Mouse (Mus musculus): ENCODE data around the gene Cnpy3. TPM values are rescaled to one million over a fixed set of nuclear protein-coding genes. Genes with fewer than 3 reads are reported as not detected.

Gene Cnpy3
- polyA plus RNA-seq, 1 experiment from 2014 or later, result 68.2 TPM

GRCm38 (mm10) chr17:46690665-46691064 lies 61.3 kb downstream of the Cnpy3 start:
- Histone ChIP-seq H3K27me3 (replicated peaks) (no peaks in the 10 kb centered on the region), H3K4me1 (no peaks in the 10 kb centered on the region), H3K9ac (no peak overlapping the region), H3K9me3 (no peaks in the 10 kb centered on the region), H3K4me3 (no peak overlapping the region), H3K36me3 (replicated peaks) (peaks cover 12% of the 10 kb centered on the region; the same call in 1 of the 2 replicates), H3K27ac (no peak overlapping the region), H3K4me2 (no peak overlapping the region)
- WGBS, result 96% methylated on average over 12 of the region's 12 CpGs
- no peak for ATAC-seq (replicated peaks)

GRCm38 (mm10) chr17:46685913-46686312 lies 66.1 kb downstream of the Cnpy3 start:
- Histone ChIP-seq H3K4me2 (no peak overlapping the region), H3K27me3 (replicated peaks) (no peaks in the 10 kb centered on the region), H3K9ac (no peak overlapping the region), H3K36me3 (replicated peaks) (peaks cover 37% of the 10 kb centered on the region), H3K4me3 (no peak overlapping the region), H3K9me3 (no peaks in the 10 kb centered on the region), H3K27ac (no peak overlapping the region), H3K4me1 (peaks cover 9% of the 10 kb centered on the region)
- no peak for ATAC-seq (replicated peaks)
- 92% methylated on average over 6 of the region's 6 CpGs for WGBS

Other genes with a start within 250 kb of the Cnpy3 start
- 25.0 and 26.7 TPM in 2 replicates for gene Cul9, start 205.8 kb downstream of the Cnpy3 start, polyA plus RNA-seq (2015; fragmentation: Nextera tagmentation; extraction: Ambion mirVana)
- gene Srf, start 196.0 kb downstream of the Cnpy3 start, polyA plus RNA-seq (2015; fragmentation: Nextera tagmentation; extraction: Ambion mirVana), result 3.7 and 5.7 TPM in 2 replicates
- 33.6 and 34.8 TPM in 2 replicates for gene Ptk7, start 122.7 kb downstream of the Cnpy3 start, polyA plus RNA-seq (2015; fragmentation: Nextera tagmentation; extraction: Ambion mirVana)
- gene Klc4, start 106.2 kb downstream of the Cnpy3 start, polyA plus RNA-seq (2015; fragmentation: Nextera tagmentation; extraction: Ambion mirVana), result 42.5 and 44.5 TPM in 2 replicates
- 60.6 and 74.5 TPM in 2 replicates for gene Mrpl2, start 106.0 kb downstream of the Cnpy3 start, polyA plus RNA-seq (2015; fragmentation: Nextera tagmentation; extraction: Ambion mirVana)
- 44.7 and 46.3 TPM in 2 replicates for gene Cul7, start 101.9 kb downstream of the Cnpy3 start, polyA plus RNA-seq (2015; fragmentation: Nextera tagmentation; extraction: Ambion mirVana)
- 49.9 and 50.8 TPM in 2 replicates for gene Rrp36, start 77.9 kb downstream of the Cnpy3 start, polyA plus RNA-seq (2015; fragmentation: Nextera tagmentation; extraction: Ambion mirVana)
- 277 and 304 TPM in 2 replicates for gene Mea1, start 73.4 kb downstream of the Cnpy3 start, polyA plus RNA-seq (2015; fragmentation: Nextera tagmentation; extraction: Ambion mirVana)
- 172 and 180 TPM in 2 replicates for gene Klhdc3, start 71.3 kb downstream of the Cnpy3 start, polyA plus RNA-seq (2015; fragmentation: Nextera tagmentation; extraction: Ambion mirVana)
- 103 and 112 TPM in 2 replicates for gene Ppp2r5d, start 47.1 kb downstream of the Cnpy3 start, polyA plus RNA-seq (2015; fragmentation: Nextera tagmentation; extraction: Ambion mirVana)
- 28.2 and 31.9 TPM in 2 replicates for gene Pex6, start 40.8 kb downstream of the Cnpy3 start, polyA plus RNA-seq (2015; fragmentation: Nextera tagmentation; extraction: Ambion mirVana)
- gene Gnmt, start 23.0 kb downstream of the Cnpy3 start, polyA plus RNA-seq (2015; fragmentation: Nextera tagmentation; extraction: Ambion mirVana), result 0.65 and 1.3 TPM in 2 replicates
- gene Ptcra, start 11.5 kb upstream of the Cnpy3 start, polyA plus RNA-seq (2015; fragmentation: Nextera tagmentation; extraction: Ambion mirVana), result 0.18 and 0.39 TPM in 2 replicates
- 51.3 and 54.9 TPM in 2 replicates for gene 2310039H08Rik, start 20.4 kb upstream of the Cnpy3 start, polyA plus RNA-seq (2015; fragmentation: Nextera tagmentation; extraction: Ambion mirVana)
- gene Rpl7l1, start 30.5 kb upstream of the Cnpy3 start, polyA plus RNA-seq (2015; fragmentation: Nextera tagmentation; extraction: Ambion mirVana), result 80.6 and 83.1 TPM in 2 replicates
- gene Bicral, start 106.3 kb upstream of the Cnpy3 start, polyA plus RNA-seq (2015; fragmentation: Nextera tagmentation; extraction: Ambion mirVana), result 10.5 and 12.8 TPM in 2 replicates
- gene Tbcc, start 138.5 kb upstream of the Cnpy3 start, polyA plus RNA-seq (2015; fragmentation: Nextera tagmentation; extraction: Ambion mirVana), result 61.6 and 68.5 TPM in 2 replicates
- not detected in 2 replicates for gene Prph2, start 158.2 kb upstream of the Cnpy3 start, polyA plus RNA-seq (2015; fragmentation: Nextera tagmentation; extraction: Ambion mirVana)